Mouse (Mus musculus) naive thymus-derived CD4-positive, alpha-beta T cell, adult 5 months (primary cell): ENCODE data around the gene Gpr89. TPM values are rescaled to one million over a fixed set of nuclear protein-coding genes. Genes with fewer than 3 reads are reported as not detected.

Source experiments
- polyA plus RNA-seq: library from polyadenylated mRNA; unstranded; fragments of 100-300 nt; shearing (Covaris generic); gene quantifications from one replicate; pipeline ENCODE4 v1.2.1, GENCODE M21; 2017

Gpr89 gene
- 21.7 TPM for polyA plus RNA-seq

GRCm38 (mm10) chr3:96904851-96905541, at the start of gene Gpr89:
Gene Gpr89, minus strand, starts transcription at chr3:96905346.

GRCm38 (mm10) chr3:96925920-96926319, 20.8 kb upstream of the Gpr89 start, which contains the start of gene Gja8:
Gene Gja8, minus strand, starts transcription at chr3:96926020.

GRCm38 (mm10) chr3:96904393-96904792, 753 bp downstream of the Gpr89 start, which contains the start of gene Gja5:
Gene Gja5, plus strand, starts transcription at chr3:96904693.

GRCm38 (mm10) chr3:96828984-96829383, 76.2 kb downstream of the Gpr89 start, which contains the start of the genes Pdzk1 and Cd160:
Gene Pdzk1, plus strand, starts transcription at chr3:96829284.
Gene Cd160, minus strand, starts transcription at chr3:96829351.

Other genes starting within 250 kb of the Gpr89 start
- not detected for gene Ankrd35, start 235.2 kb downstream of the Gpr89 start, polyA plus RNA-seq
- gene Pias3, start 209.0 kb downstream of the Gpr89 start, polyA plus RNA-seq, result 8.3 TPM
- 0.53 TPM for gene Nudt17, start 196.8 kb downstream of the Gpr89 start, polyA plus RNA-seq
- 63.3 TPM for gene Polr3c, start 177.7 kb downstream of the Gpr89 start, polyA plus RNA-seq
- 111 TPM for gene Rnf115, start 177.7 kb downstream of the Gpr89 start, polyA plus RNA-seq
- gene Pdzk1, start 76.1 kb downstream of the Gpr89 start, polyA plus RNA-seq, result not detected
- gene Cd160, start 76.0 kb downstream of the Gpr89 start, polyA plus RNA-seq, result 3.5 TPM
- 0.31 TPM for gene Gja5, start 653 bp downstream of the Gpr89 start, polyA plus RNA-seq
- gene Gja8, start 20.7 kb upstream of the Gpr89 start, polyA plus RNA-seq, result not detected